Mouse (Mus musculus) brain, embryonic 14.5 days (tissue): ENCODE results near the gene Ckb.

Experiments
- CTCF ChIP-seq: fragments of 200-500 bp; IDR thresholded peaks from 2 replicates; pipeline ENCODE4 v1.5.1; 2012; ENCODE audit warnings: inconsistent platforms, mild to moderate bottlenecking, moderate library complexity, borderline replicate concordance; ENCODE audit not compliant: insufficient read depth, insufficient read length; ENCODE audit errors: extremely low read depth
- POLR2A ChIP-seq: fragments of 200-500 bp; IDR thresholded peaks from 2 replicates; pipeline ENCODE4 v1.6.1; 2012; ENCODE audit warnings: mild to moderate bottlenecking, inconsistent platforms, borderline replicate concordance; ENCODE audit not compliant: poor library complexity, insufficient read depth, insufficient read length, severe bottlenecking; ENCODE audit errors: extremely low read depth

DNA sequence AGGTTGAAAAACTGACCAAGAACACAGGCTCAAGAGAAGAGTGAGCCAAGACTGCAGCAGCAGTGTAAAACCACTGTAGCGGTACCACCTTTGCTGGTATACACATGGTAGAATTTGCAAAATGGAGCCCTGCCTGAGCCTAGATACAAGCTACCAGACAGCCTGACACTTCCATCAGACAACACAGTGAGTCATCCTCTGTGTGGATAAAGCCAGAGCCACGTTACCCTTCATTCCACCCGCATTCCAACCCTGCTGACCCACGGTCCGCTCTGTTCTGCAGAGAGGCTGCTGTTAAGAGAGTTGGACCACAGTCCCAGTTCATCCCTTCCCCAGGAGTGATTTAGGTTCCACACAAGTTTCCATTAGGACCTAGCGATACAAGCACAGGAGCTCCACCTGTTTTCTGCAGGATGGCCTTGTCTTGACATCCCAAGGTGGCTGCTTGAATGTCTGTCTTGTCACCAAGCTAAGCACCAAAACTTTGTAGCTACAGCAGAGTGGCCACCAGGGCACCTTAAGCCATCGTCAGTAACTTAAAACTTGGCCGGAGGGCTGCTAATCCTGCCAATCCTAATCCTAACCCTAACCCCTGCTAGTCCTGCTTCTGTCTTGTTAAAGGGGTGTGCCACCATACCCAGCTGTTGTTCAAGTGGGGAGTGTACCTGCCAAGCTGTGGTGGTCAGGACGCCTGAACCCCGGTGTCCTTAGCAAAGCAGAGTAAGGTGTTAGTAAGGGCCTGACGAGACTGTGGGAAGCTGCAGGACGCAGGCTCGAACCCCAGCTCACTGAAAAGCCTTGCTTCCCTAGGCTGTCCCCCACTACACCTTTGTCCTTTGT, 6.9 kb downstream of the Ckb start:
- TF ChIP-seq CTCF (no peak), POLR2A (no peak)
